Mouse (Mus musculus) MEL (cell line): ENCODE measurements around the gene Trpm3.

Source experiments
- CHD2 ChIP-seq: IDR thresholded peaks from 2 replicates; pipeline ENCODE4 v1.6.1; 2011; ENCODE audit warnings: low read length, improper control_type of control experiment
- CTCF ChIP-seq, 3 experiments: IDR thresholded peaks in 2 of 3; conservative IDR thresholded peaks in 1 of 3; 2 replicates each; pipeline ENCODE4 v1.5.1; 2011 to 2012; ENCODE audit warnings: low read length in 3 of 3, low read depth in 2 of 3, mild to moderate bottlenecking in 2 of 3, improper control_type of control experiment in 1 of 3, inconsistent platforms in 1 of 3, mixed read lengths in 1 of 3, moderate library complexity in 1 of 3; ENCODE audit not compliant: control insufficient read depth in 1 of 3, insufficient read depth in 1 of 3, poor library complexity in 1 of 3, severe bottlenecking in 1 of 3
- E2F4 ChIP-seq: IDR thresholded peaks from 2 replicates; pipeline ENCODE4 v1.6.1; 2011; ENCODE audit warnings: low read depth, low read length, improper control_type of control experiment, borderline replicate concordance
- GATA1 ChIP-seq: IDR thresholded peaks from 2 replicates; pipeline ENCODE4 v1.6.1; 2011; ENCODE audit warnings: low read depth, low read length, improper control_type of control experiment
- HCFC1 ChIP-seq: IDR thresholded peaks from 2 replicates; pipeline ENCODE4 v1.6.1; 2012; ENCODE audit warnings: low read depth, mild to moderate bottlenecking, inconsistent platforms, low read length, improper control_type of control experiment, moderate library complexity
- POLR2A ChIP-seq, 2 experiments: IDR thresholded peaks; 2 replicates each; pipeline ENCODE4 v1.6.1; 2011 to 2012; ENCODE audit warnings: low read length in 2 of 2, mild to moderate bottlenecking in 2 of 2, control low read depth in 1 of 2, improper control_type of control experiment in 1 of 2, low read depth in 1 of 2, moderate library complexity in 1 of 2; ENCODE audit not compliant: control insufficient read depth in 1 of 2, insufficient read depth in 1 of 2, poor library complexity in 1 of 2
- SMC3 ChIP-seq: IDR thresholded peaks from 2 replicates; pipeline ENCODE4 v1.6.1; 2011; ENCODE audit warnings: low read depth, low read length, improper control_type of control experiment
- TAL1 ChIP-seq: IDR thresholded peaks from 2 replicates; pipeline ENCODE4 v1.6.1; 2012; ENCODE audit warnings: mild to moderate bottlenecking, inconsistent platforms, low read length, moderate library complexity, mixed read lengths
- USF1 ChIP-seq: IDR thresholded peaks from 2 replicates; pipeline ENCODE4 v1.6.1; 2014; ENCODE audit warnings: low read depth, mild to moderate bottlenecking, inconsistent platforms, low read length, improper control_type of control experiment, moderate library complexity
- ZC3H11A ChIP-seq: IDR thresholded peaks from 2 replicates; pipeline ENCODE4 v1.6.1; 2012; ENCODE audit warnings: low read depth, mild to moderate bottlenecking, inconsistent platforms, low read length, improper control_type of control experiment
- ZNF384 ChIP-seq: IDR thresholded peaks from 2 replicates; pipeline ENCODE4 v1.6.1; 2012; ENCODE audit warnings: low read depth, mild to moderate bottlenecking, inconsistent platforms, low read length, improper control_type of control experiment

DNA sequence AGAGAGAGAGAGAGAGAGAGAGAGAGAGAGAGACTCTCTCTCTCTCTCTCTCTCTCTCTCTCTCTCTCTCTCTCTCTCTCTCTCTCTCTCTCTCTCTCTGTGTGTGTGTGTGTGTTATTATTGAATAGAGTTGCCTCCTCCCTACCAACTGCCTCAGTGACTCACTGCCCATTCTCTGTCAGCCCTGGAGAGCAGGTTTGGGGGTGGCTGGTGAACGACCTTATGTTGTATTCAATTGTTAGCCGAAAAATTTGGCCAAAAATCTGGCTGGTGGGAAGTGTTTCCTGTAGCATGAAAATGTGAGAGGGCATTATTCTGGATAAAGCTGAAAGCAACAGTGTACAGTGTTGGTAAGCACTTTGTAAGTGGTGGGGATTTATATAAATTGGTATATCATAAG lies 17.2 kb upstream of the Trpm3 start:
- no peak for TF ChIP-seq CTCF (IDR thresholded peaks at IDR 0.05 in 2 of 3, conservative IDR thresholded peaks at IDR 0.05 in 1 of 3; ENCODE audit: control insufficient read depth in 1 of 3, insufficient read depth in 1 of 3, low read depth in 2 of 3, low read length in 3 of 3, poor library complexity in 1 of 3, severe bottlenecking in 1 of 3)
- no peak for TF ChIP-seq GATA1
- no peak for TF ChIP-seq ZNF384
- TF ChIP-seq ZC3H11A = no peak
- no peak for TF ChIP-seq POLR2A (IDR thresholded peaks at IDR 0.05; ENCODE audit: control insufficient read depth in 1 of 2, insufficient read depth in 1 of 2, low read depth in 1 of 2, low read length in 2 of 2, poor library complexity in 1 of 2)
- TF ChIP-seq SMC3 = no peak
- TF ChIP-seq CHD2 = no peak
- TF ChIP-seq HCFC1 = no peak
- TF ChIP-seq USF1 = no peak
- no peak for TF ChIP-seq TAL1
- TF ChIP-seq E2F4 = no peak
